Mouse (Mus musculus): ENCODE measurements at regions not wholly inside any gene's neighbourhood (a gene's known extent, or its start where the extent isn't known, plus 50 kb on each side); places are given as distances from the start of the nearest gene placed in this dataset.
"Not testable (repeated sequence)": the region's sequence is repeated elsewhere in the genome, so short reads cannot be mapped to it uniquely, and the experiment has no call there.

GRCm38 (mm10) chr10:15321480-15321879, 603.5 kb upstream of the Gje1 start:
- no peak for DNase-seq

GRCm38 (mm10) chr10:15317017-15317607, 599.1 kb upstream of the Gje1 start:
- no peak for DNase-seq

DNA sequence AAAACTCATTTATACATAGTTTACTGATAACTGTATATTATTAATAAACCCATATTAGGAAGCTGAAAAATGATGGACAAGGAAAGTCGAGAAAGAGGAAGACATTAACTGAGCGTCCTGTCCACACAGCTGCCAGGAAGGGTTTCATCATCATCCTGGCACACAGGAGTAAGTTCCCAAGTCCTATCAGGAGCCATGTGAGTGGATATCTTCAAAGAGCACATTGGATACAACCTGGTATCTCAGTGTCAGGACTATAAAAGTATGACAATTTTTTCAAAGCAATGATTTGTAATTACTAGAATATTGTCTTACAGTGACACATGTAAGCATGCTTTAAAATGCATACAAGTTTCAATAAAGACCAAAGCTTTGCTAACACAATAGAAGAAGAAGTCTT, 592.6 kb upstream of the Gje1 start:
- DNase-seq, result no peak

DNA sequence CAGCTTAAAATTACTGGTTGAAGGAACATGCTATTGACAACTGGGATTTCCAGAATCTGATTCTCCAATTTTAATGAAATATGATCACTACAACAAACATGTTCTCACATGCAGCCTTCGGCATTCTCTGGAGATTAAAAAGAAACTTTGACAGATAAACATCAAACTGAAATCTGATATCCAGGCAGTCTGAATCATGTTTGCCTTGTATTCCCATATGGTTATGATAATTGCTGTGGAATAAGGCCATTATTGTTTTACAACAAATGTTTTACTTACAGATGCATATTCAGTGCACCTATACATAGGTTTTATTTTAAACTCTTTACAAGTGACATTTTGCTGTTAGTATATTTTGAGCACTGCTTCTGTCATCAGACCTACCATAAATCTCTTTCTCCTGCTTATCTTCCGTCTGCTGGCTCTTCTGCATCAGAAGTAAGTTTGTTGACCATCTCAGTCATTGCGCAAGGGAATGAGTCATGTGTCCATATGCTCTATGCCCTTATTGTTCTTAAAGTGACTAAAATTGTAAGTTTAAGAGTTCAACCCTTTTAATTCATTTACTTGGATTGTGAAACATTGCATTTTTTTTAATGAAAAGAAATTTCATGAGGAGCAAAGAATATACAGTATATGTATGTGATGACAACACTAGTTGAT, 587.9 kb upstream of the Gje1 start:
- no peak for DNase-seq

DNA sequence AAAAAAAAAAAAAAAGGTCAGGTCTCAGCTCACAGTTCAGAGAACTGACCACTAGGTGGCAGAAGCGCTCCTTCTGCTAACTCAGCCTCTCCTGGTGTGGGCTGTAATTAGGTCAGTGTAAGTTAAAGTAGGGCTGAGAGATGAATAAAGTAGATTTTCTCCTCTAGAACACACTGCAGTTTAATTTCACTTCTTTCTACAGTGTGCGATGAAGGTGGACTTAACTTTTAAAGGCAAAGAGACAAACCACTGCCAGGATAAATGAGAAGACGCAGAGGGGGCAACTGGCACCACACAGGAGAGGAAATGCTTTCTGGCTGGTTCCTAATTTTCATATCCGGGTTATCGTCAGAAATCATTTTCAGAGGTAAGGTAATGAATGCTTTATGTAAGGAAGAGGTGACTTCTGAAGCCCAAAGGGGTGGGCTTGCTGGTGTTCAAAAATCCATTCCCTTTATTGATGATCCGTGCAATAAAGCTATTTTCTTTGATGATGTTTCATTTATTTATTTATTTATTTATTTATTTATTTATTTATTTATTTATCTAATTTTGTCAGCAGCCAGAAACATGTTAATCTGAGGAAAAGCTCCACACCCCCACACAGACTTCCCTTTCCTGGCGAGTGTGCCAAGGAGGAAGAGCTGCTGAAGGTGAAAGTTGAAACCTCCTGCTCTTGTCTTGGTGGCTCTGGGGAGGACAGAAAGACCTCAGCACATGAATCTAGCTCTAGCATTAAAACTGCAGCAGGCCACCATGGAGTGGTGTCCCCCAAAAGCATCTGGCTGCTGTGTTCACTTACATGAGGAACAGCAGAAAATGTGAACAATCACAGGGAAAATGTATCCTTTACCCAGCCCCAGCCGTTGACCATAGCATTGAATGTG, 582.4 kb upstream of the Gje1 start:
- peak; percentile 50 for DNase-seq

DNA sequence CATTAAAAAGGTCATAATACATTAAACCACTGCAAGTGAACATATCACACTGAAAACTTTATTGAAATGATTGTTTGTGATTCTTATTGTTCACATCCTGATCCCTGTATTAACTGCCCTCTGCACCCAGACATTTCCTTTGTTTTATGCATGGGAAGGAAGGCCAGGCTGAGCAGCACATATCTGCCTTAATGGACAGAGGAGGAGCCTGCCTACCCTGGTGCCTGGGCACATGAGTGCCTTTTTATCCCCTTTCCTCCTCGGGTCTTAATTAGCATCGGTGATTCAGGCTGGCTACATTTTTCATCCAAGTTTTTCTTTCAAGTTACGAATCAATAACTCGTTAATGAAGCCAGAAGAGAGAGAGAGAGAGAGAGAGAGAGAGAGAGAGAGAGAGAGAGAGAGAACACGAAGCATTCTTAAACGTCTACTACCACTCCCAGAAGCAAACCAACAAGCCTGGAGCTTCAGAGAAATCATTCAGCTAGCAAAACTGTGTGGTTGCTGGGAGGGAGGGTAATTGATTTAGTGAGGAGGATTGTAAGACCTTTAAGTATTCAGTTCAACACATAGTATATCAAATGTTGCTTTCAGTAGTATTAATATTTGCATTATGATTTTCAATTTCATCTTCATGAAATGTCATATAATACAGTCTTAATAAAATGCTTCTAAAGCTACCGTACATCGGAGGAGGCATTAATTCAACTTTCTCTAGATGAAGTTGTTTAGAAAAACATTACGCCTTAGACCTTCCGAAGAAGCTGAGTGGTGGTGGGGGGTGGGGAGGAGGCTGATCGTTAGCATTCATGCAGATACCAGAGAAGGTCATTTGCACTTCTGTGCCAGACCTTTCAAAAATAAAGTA, 581.6 kb upstream of the Gje1 start:
- no peak for DNase-seq

DNA sequence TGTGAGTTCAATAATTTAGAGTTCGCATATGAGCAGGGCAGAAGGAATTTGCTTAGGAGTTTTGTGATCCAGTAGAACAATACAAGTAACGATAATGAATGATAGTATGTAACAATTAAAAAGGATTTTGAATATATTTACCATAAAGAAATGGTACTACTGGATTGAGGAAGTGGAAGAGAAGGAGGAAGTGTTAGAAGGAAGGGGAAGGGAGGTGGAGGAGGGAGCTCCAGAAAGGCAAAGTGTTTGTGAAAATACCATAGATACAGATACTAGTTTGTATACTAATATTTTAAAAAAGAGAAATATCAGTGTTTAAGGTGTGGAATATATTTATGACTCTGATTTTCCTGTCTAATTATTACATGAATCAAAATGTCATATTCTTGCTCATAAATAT, 579.2 kb upstream of the Gje1 start:
- DNase-seq, result no peak

GRCm38 (mm10) chr10:15294125-15294524, 576.1 kb upstream of the Gje1 start:
- no peak for DNase-seq

- not testable (repeated sequence) for DNase-seq
These were observed 545.3 kb upstream of the Gje1 start for GRCm38 (mm10) chr10:15263337-15263736.

- not testable (repeated sequence) for DNase-seq
These were observed 544.3 kb upstream of the Gje1 start for GRCm38 (mm10) chr10:15262282-15262681.

- DNase-seq, result no peak
These were observed 531.5 kb upstream of the Gje1 start for GRCm38 (mm10) chr10:15249402-15250086.

GRCm38 (mm10) chr10:15248899-15249298, 530.9 kb upstream of the Gje1 start:
- DNase-seq, result no peak

DNA sequence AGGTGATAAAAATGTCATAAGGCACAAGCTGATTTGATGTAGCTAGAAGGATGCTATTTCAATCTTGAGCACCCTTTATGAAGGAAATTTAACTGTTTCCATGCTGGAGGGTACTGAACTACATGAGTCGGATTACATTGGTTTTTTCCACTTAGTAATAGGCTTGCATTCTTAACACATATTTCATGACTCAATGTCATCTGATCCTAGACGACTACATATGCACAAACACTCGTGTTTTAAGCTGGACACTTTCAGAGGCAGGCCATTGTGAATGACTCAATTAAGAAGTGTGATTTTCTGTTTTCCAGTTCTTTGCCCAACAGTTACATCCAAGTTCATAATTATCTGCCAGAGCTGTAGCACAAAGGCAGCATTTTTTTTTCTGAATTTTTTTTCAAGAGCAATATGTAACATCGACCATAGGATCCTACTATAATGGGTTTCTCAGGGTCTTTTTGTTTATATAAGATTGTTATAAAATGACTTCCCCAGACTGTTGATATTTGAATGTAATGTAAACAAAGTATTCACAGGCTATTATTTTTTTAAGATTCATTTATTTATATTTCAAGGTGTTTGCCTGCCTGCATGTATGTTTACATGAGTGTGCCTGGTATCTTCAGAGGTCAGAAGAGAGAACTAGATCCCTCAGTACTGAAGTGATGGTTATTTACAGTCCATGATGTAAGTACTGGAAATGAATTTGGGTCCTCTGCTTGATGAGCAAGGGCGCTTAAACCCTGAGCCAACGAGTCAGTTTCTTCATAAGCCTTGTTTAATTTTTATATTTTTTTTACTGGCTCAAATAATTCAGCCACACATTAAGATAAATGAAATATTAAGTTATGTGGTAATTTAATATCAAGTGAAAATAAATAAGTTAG, 526.6 kb upstream of the Gje1 start:
- no peak for DNase-seq

DNA sequence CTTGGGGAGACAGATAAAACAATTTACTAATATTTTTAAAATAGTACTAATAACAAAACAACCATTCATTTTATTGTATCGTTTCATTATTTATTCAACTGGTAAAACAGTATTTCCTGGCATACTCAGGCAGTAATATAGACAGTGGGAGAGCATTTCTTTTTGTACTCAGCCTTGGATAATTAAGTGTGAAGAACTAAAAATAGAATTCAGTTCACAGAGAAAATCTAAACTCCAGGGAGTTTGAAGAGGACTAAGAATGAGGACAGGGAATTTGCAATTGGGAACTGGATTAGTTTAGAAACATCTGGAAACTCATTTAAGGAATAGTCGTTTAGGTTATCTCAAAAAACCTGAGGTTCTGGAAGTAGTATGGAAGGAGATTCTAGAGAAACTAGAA, 525.4 kb upstream of the Gje1 start:
- DNase-seq, result no peak

DNA sequence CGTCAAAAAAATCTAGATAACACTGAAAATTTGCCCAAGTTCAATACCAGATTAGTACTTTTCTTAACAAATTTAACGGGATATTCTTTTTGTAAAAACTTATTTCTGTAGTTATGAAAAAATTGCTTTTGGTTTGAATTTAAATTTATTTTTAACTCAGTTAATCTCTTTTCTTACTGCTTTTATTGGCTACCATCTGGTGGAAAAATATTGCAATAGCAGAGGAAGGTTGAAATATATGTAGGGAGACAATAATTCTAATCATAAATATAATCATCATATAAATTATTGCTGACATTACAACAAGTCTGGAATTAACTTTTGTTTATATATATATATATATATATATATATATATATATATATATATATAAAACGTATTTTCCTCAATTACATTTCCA, 500.9 kb upstream of the Gje1 start:
- DNase-seq, result no peak

DNA sequence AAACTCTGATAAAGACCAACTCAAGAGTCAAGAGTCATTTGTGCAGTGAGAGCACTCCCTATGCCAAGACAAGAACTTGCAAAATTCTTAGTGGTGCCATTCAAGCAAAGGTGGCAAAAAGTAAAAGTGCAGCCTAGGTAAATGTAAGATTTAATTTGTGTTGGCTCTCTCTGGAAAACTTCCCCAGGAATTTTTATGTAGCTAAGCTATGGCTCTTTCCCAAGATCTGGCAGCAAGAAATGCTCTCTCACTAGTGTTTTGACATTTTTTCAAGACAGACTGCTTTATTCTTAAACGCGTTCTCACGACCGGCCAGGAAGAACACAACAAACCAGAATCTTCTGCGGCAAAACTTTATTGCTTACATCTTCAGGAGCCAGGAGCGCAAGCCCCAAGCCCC, 461.6 kb upstream of the Gje1 start:
- no peak for DNase-seq

- no peak for DNase-seq
These were observed 456.4 kb upstream of the Gje1 start for GRCm38 (mm10) chr10:15174421-15174820.

DNA sequence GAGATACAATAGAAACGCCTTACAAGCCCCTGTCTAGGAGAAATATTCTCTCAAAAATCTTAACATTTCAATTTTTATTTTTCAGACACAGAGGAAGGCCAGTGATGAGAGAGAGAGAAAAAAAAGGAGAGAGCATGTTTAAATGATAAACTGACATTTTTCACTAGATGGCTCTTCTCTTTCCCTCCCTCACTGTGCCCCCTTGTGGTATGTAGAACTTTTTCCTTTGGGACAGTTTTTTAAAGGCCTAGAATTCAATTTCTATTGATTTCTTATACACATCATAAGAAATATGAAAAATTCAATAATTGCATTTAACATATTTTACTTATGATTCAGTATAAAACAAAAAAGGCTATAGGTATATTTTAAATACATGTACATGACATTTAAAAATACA, 454.5 kb upstream of the Gje1 start:
- DNase-seq, result no peak

GRCm38 (mm10) chr10:15140703-15141102, 422.7 kb upstream of the Gje1 start:
- no peak for DNase-seq

All from adrenal gland, adult 8-10 months (tissue).